Mouse (Mus musculus): ENCODE data around the gene Wdr83. TPM values are rescaled to one million over a fixed set of nuclear protein-coding genes. Genes with fewer than 3 reads are reported as not detected.
A peak's percentile ranks its signal among the peaks of the same experiment; 100 is the strongest.

Gene Wdr83
- polyA plus RNA-seq, 1 experiment: 37.7 TPM

- H3K27me3 ChIP-seq (replicated peaks; ENCODE audit: control insufficient read depth, insufficient read depth, low read length): no peaks in the 10 kb centered on the region
- H3K36me3 ChIP-seq (ENCODE audit: control insufficient read depth, insufficient read depth, low read length): no peaks in the 10 kb centered on the region
- WGBS: under 1% methylated on average over 52 of the region's 53 CpGs
- peaks cover 5% of the 10 kb centered on the region; the same call in 1 of the 2 replicates for H3K4me1 ChIP-seq (ENCODE audit: control insufficient read depth, insufficient read depth, low read length)
- H3K4me3 ChIP-seq (ENCODE audit: insufficient read depth, low read depth, low read length): peak within 1 kb of the TSS; percentile 74
- H3K27ac ChIP-seq (ENCODE audit: insufficient read depth, low read depth, low read length): no peak within 1 kb of the TSS
- peak; percentile 96 for DNase-seq
- TF ChIP-seq POLR2A (IDR thresholded peaks at IDR 0.05; ENCODE audit: low read depth, low read length): no peak
- no peak for TF ChIP-seq CTCF (conservative IDR thresholded peaks at IDR 0.05; ENCODE audit: insufficient read depth, insufficient read length, low read depth, low read length)
Observed at GRCm38 (mm10) chr8:85059879-85060616, 21.1 kb downstream of the Wdr83 start, which contains the start of gene Fbxw9. Gene Fbxw9 (plus strand): TSS chr8:85060055.

GRCm38 (mm10) chr8:85057367-85057766 lies 23.7 kb downstream of the Wdr83 start:
- no peaks in the 10 kb centered on the region for H3K27me3 ChIP-seq (replicated peaks; ENCODE audit: control insufficient read depth, insufficient read depth, low read length)
- H3K27ac ChIP-seq (ENCODE audit: insufficient read depth, low read depth, low read length): no peak overlapping the region
- peaks cover 5% of the 10 kb centered on the region; the same call in 1 of the 2 replicates for H3K4me1 ChIP-seq (ENCODE audit: control insufficient read depth, insufficient read depth, low read length)
- 72% methylated on average over 7 of the region's 7 CpGs for WGBS
- H3K36me3 ChIP-seq (ENCODE audit: control insufficient read depth, insufficient read depth, low read length): no peaks in the 10 kb centered on the region
- TF ChIP-seq POLR2A (IDR thresholded peaks at IDR 0.05; ENCODE audit: low read depth, low read length) (no peak), CTCF (conservative IDR thresholded peaks at IDR 0.05; ENCODE audit: insufficient read depth, insufficient read length, low read depth, low read length) (no peak)
- no peak for DNase-seq
- H3K4me3 ChIP-seq (ENCODE audit: insufficient read depth, low read depth, low read length): no peak overlapping the region

GRCm38 (mm10) chr8:85043619-85044018 lies 37.5 kb downstream of the Wdr83 start:
- TF ChIP-seq CTCF (conservative IDR thresholded peaks at IDR 0.05; ENCODE audit: insufficient read depth, insufficient read length, low read depth, low read length) (no peak), POLR2A (IDR thresholded peaks at IDR 0.05; ENCODE audit: low read depth, low read length) (no peak)
- no peaks in the 10 kb centered on the region for H3K27me3 ChIP-seq (replicated peaks; ENCODE audit: control insufficient read depth, insufficient read depth, low read length)
- no peak overlapping the region for H3K4me3 ChIP-seq (ENCODE audit: insufficient read depth, low read depth, low read length)
- H3K27ac ChIP-seq (ENCODE audit: insufficient read depth, low read depth, low read length): no peak overlapping the region
- WGBS: 83% methylated on average over 6 of the region's 6 CpGs
- H3K36me3 ChIP-seq (ENCODE audit: control insufficient read depth, insufficient read depth, low read length): no peaks in the 10 kb centered on the region
- H3K4me1 ChIP-seq (ENCODE audit: control insufficient read depth, insufficient read depth, low read length): peaks cover under 1% of the 10 kb centered on the region; the same call in 1 of the 2 replicates
- DNase-seq: no peak

GRCm38 (mm10) chr8:85037681-85038531 lies 43.2 kb downstream of the Wdr83 start:
- under 1% methylated on average over 54 of the region's 57 CpGs for WGBS
- Histone ChIP-seq H3K4me3 (ENCODE audit: insufficient read depth, low read depth, low read length) (peak overlapping the region; percentile 97), H3K27ac (ENCODE audit: insufficient read depth, low read depth, low read length) (0 out of 2 replicates have a peak overlapping the region, but pooled peaks have one; percentile 5), H3K4me1 (ENCODE audit: control insufficient read depth, insufficient read depth, low read length) (peaks cover 19% of the 10 kb centered on the region), H3K27me3 (replicated peaks; ENCODE audit: control insufficient read depth, insufficient read depth, low read length) (no peaks in the 10 kb centered on the region), H3K36me3 (ENCODE audit: control insufficient read depth, insufficient read depth, low read length) (no peaks in the 10 kb centered on the region)
- DNase-seq: peak; percentile 38
- TF ChIP-seq CTCF (conservative IDR thresholded peaks at IDR 0.05; ENCODE audit: insufficient read depth, insufficient read length, low read depth, low read length) (0 out of 2 replicates have a peak, but pooled peaks have one; percentile 20), POLR2A (IDR thresholded peaks at IDR 0.05; ENCODE audit: low read depth, low read length) (no peak)

- DNase-seq: no peak
- Histone ChIP-seq H3K4me3 (ENCODE audit: insufficient read depth, low read depth, low read length) (peak overlapping the region; percentile 97), H3K4me1 (ENCODE audit: control insufficient read depth, insufficient read depth, low read length) (peaks cover 23% of the 10 kb centered on the region), H3K27ac (ENCODE audit: insufficient read depth, low read depth, low read length) (peak overlapping the region; percentile 51), H3K27me3 (replicated peaks; ENCODE audit: control insufficient read depth, insufficient read depth, low read length) (no peaks in the 10 kb centered on the region), H3K36me3 (ENCODE audit: control insufficient read depth, insufficient read depth, low read length) (no peaks in the 10 kb centered on the region)
- TF ChIP-seq CTCF (conservative IDR thresholded peaks at IDR 0.05; ENCODE audit: insufficient read depth, insufficient read length, low read depth, low read length) (no peak), POLR2A (IDR thresholded peaks at IDR 0.05; ENCODE audit: low read depth, low read length) (no peak)
- WGBS: under 1% methylated on average over 14 of the region's 14 CpGs
Observed at GRCm38 (mm10) chr8:85037366-85037680, 43.8 kb downstream of the Wdr83 start.

GRCm38 (mm10) chr8:85036718-85037365 lies 44.3 kb downstream of the Wdr83 start, which contains the start of gene Tnpo2:
Gene Tnpo2 (plus strand): TSS chr8:85036915.
- under 1% methylated on average over 59 of the region's 59 CpGs for WGBS
- TF ChIP-seq CTCF (conservative IDR thresholded peaks at IDR 0.05; ENCODE audit: insufficient read depth, insufficient read length, low read depth, low read length) (no peak), POLR2A (IDR thresholded peaks at IDR 0.05; ENCODE audit: low read depth, low read length) (no peak)
- Histone ChIP-seq H3K27ac (ENCODE audit: insufficient read depth, low read depth, low read length) (peak within 1 kb of the TSS; percentile 97), H3K27me3 (replicated peaks; ENCODE audit: control insufficient read depth, insufficient read depth, low read length) (no peaks in the 10 kb centered on the region), H3K4me3 (ENCODE audit: insufficient read depth, low read depth, low read length) (peak within 1 kb of the TSS; percentile 97), H3K36me3 (ENCODE audit: control insufficient read depth, insufficient read depth, low read length) (no peaks in the 10 kb centered on the region), H3K4me1 (ENCODE audit: control insufficient read depth, insufficient read depth, low read length) (peaks cover 24% of the 10 kb centered on the region)
- DNase-seq: peak; percentile 98

All from kidney, adult 2 months (tissue).